ENCODE assay signal across 18 mouse cellular contexts in the genomic region with DNA sequence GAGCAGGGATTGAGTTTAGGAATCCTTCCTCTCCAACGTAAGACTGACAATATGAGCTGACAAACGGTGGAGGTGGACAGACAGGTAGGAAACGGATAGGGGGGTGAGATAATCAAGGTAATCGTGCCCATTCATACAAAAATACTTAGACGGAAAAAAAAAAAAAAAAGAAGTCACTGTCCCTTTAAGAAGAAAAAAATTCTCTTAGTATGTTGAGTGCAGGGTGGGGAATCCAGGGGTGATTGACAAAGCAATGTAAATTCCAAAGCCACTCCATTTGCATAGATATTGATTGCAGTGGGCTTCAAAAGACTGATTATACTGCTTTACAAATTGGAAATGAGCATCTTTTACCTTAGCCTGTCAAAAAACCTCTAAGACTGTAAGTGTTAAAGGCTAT.
"Had no signal": no experiment of that assay in that cellular context is flagged by ENCODE, and none has a peak within 500 bp of the region (broad histone marks: within the 10 kb centered on the region; RNA-seq: fewer than 3 reads in every experiment).

No protein-coding gene starts in this region.

- ATAC-seq: liver, embryonic 12.5 days had no signal

- H3K4me1 ChIP-seq: liver, embryonic 12.5 days; midbrain, embryonic 12.5 days; neural tube, embryonic 13.5 days; neural tube, embryonic 15.5 days had no signal

- DNase-seq: lung, adult 18-20 months; lung, embryonic 14.5 days; lung, postnatal 10 days; lung, postnatal 4 days; retina, postnatal 1 day; right cerebral cortex, adult 18-20 months; right cerebral cortex, postnatal 25 days; right cerebral cortex, postnatal 4 days; spleen, adult 18-20 months; thymus, adult 18-20 months; thymus, postnatal 14 days; thymus, postnatal 36 days had no signal

- H3K9me3 ChIP-seq: liver, embryonic 12.5 days; midbrain, embryonic 12.5 days; neural tube, embryonic 13.5 days; neural tube, embryonic 15.5 days had no signal

- H3K36me3 ChIP-seq: liver, embryonic 12.5 days; midbrain, embryonic 12.5 days; neural tube, embryonic 13.5 days; neural tube, embryonic 15.5 days had no signal

- H3K4me2 ChIP-seq: liver, embryonic 12.5 days; lung, embryonic 14.5 days; midbrain, embryonic 12.5 days; neural tube, embryonic 13.5 days; neural tube, embryonic 15.5 days had no signal

- H3K9ac ChIP-seq: liver, embryonic 12.5 days; liver, embryonic 14.5 days; lung, embryonic 14.5 days; midbrain, embryonic 12.5 days; neural tube, embryonic 13.5 days; neural tube, embryonic 15.5 days had no signal

- H3K4me3 ChIP-seq: liver, embryonic 12.5 days; midbrain, embryonic 12.5 days; myocyte; neural tube, embryonic 13.5 days; neural tube, embryonic 15.5 days had no signal

- H3K27ac ChIP-seq: liver, embryonic 12.5 days; liver, embryonic 14.5 days; midbrain, embryonic 12.5 days; neural tube, embryonic 13.5 days; neural tube, embryonic 15.5 days had no signal

- H3K27me3 ChIP-seq: liver, embryonic 12.5 days; midbrain, embryonic 12.5 days; neural tube, embryonic 13.5 days; neural tube, embryonic 15.5 days had no signal
